Mouse (Mus musculus) forebrain, embryonic 13.5 days (tissue): ENCODE measurements around the gene Cd59b. TPM values are rescaled to one million over a fixed set of nuclear protein-coding genes. Genes with fewer than 3 reads are reported as not detected.

Source experiments
- ATAC-seq: fragments of 200-750 bp; cut with Nextera tagmentation; 2 replicates; pipeline ENCODE4 v1.8.0; 2017
- H3K27ac ChIP-seq: fragments of 300-500 bp; sonication (generic); 2 replicates; pipeline ENCODE4 v1.5.1; 2015; ENCODE audit warnings: inconsistent platforms, mild to moderate bottlenecking, moderate library complexity
- H3K27me3 ChIP-seq: fragments of 300-500 bp; sonication (generic); 2 replicates; pipeline ENCODE4 v1.6.1; 2015; ENCODE audit warnings: mild to moderate bottlenecking, inconsistent platforms
- H3K36me3 ChIP-seq: fragments of 300-500 bp; sonication (generic); 2 replicates; pipeline ENCODE4 v1.6.1; 2015; ENCODE audit warnings: mild to moderate bottlenecking, inconsistent platforms; ENCODE audit not compliant: poor library complexity, severe bottlenecking
- H3K4me1 ChIP-seq: fragments of 300-500 bp; sonication (generic); 2 replicates; pipeline ENCODE4 v1.6.1; 2015; ENCODE audit warnings: inconsistent platforms
- H3K4me2 ChIP-seq: fragments of 300-500 bp; sonication (generic); 2 replicates; pipeline ENCODE4 v1.6.1; 2015; ENCODE audit warnings: inconsistent platforms, mild to moderate bottlenecking, moderate library complexity
- H3K4me3 ChIP-seq: fragments of 300-500 bp; sonication (generic); 2 replicates; pipeline ENCODE4 v1.5.1; 2015; ENCODE audit warnings: mild to moderate bottlenecking, inconsistent platforms
- H3K9ac ChIP-seq: fragments of 300-500 bp; sonication (generic); 2 replicates; pipeline ENCODE4 v1.6.1; 2015; ENCODE audit warnings: mild to moderate bottlenecking, inconsistent platforms
- H3K9me3 ChIP-seq: fragments of 300-500 bp; sonication (generic); replicated peaks from 2 replicates; pipeline ENCODE4 v1.6.1; 2016; ENCODE audit warnings: inconsistent platforms
- WGBS: fragments of 180-500 bp; shearing (Covaris S2); methylation state at CpG from one replicate; pipeline ENCODE4 v1.1.7; 2015; 5-methylcytosine and 5-hydroxymethylcytosine counted together
- polyA plus RNA-seq: library from polyadenylated mRNA; unstranded; fragments of >200 nt; fragmentation: Nextera tagmentation; extraction: Ambion mirVana; gene quantifications from 2 replicates; pipeline ENCODE4 v1.2.1, GENCODE M21; 2015

Gene Cd59b
- polyA plus RNA-seq, 1 experiment from 2014 or later: 2.4 TPM

GRCm38 (mm10) chr2:104122505-104123378 is 53.1 kb downstream of the Cd59b start, which contains the start of gene A930018P22Rik:
Gene A930018P22Rik (plus strand): TSS chr2:104122769.
- H3K27me3 ChIP-seq: peaks cover 22% of the 10 kb centered on the region
- H3K9ac ChIP-seq: peak within 1 kb of the TSS; percentile 77
- ATAC-seq: peak; percentile 97
- H3K4me3 ChIP-seq: peak within 1 kb of the TSS; percentile 74
- no peaks in the 10 kb centered on the region for H3K9me3 ChIP-seq
- H3K27ac ChIP-seq: no peak within 1 kb of the TSS
- H3K4me2 ChIP-seq: peak within 1 kb of the TSS; percentile 91
- H3K36me3 ChIP-seq: no peaks in the 10 kb centered on the region
- under 1% methylated on average over 74 of the region's 74 CpGs for WGBS
- H3K4me1 ChIP-seq: peaks cover 6% of the 10 kb centered on the region; the same call in 1 of the 2 replicates

DNA sequence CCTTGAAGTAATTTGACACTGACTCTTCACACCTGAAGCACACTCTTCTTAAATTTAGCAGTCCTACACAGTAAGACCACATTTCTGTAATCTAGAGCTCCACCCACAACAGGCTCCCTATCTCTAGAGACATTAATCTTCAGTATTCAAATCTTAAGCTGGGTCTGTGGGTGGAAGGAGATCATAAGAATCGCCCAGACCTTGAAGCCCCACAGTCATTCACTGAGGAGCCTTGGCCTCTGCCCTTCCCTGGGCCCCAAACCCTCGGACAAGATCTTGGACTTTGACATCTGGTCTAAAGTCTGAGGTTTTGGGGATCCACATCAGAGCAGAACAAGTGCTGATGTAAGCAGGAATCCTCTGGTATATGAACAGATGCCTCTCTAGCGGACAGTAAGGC is 53.9 kb downstream of the Cd59b start:
- Histone ChIP-seq H3K4me1 (peaks cover 6% of the 10 kb centered on the region; the same call in 1 of the 2 replicates), H3K36me3 (no peaks in the 10 kb centered on the region), H3K9ac (no peak overlapping the region), H3K27me3 (peaks cover 22% of the 10 kb centered on the region), H3K9me3 (no peaks in the 10 kb centered on the region), H3K4me2 (peak overlapping the region; percentile 91), H3K4me3 (peak overlapping the region; percentile 74), H3K27ac (no peak overlapping the region)
- no peak for ATAC-seq
- 54% methylated on average over 3 of the region's 3 CpGs for WGBS

GRCm38 (mm10) chr2:104124071-104124470 is 54.4 kb downstream of the Cd59b start:
- no peaks in the 10 kb centered on the region for H3K36me3 ChIP-seq
- H3K9ac ChIP-seq: no peak overlapping the region
- H3K27me3 ChIP-seq: peaks cover 22% of the 10 kb centered on the region
- H3K9me3 ChIP-seq: no peaks in the 10 kb centered on the region
- no peak overlapping the region for H3K4me3 ChIP-seq
- WGBS: 80% methylated on average over 5 of the region's 5 CpGs
- H3K27ac ChIP-seq: no peak overlapping the region
- no peak for ATAC-seq
- H3K4me1 ChIP-seq: peaks cover 6% of the 10 kb centered on the region; the same call in 1 of the 2 replicates
- no peak overlapping the region for H3K4me2 ChIP-seq

DNA sequence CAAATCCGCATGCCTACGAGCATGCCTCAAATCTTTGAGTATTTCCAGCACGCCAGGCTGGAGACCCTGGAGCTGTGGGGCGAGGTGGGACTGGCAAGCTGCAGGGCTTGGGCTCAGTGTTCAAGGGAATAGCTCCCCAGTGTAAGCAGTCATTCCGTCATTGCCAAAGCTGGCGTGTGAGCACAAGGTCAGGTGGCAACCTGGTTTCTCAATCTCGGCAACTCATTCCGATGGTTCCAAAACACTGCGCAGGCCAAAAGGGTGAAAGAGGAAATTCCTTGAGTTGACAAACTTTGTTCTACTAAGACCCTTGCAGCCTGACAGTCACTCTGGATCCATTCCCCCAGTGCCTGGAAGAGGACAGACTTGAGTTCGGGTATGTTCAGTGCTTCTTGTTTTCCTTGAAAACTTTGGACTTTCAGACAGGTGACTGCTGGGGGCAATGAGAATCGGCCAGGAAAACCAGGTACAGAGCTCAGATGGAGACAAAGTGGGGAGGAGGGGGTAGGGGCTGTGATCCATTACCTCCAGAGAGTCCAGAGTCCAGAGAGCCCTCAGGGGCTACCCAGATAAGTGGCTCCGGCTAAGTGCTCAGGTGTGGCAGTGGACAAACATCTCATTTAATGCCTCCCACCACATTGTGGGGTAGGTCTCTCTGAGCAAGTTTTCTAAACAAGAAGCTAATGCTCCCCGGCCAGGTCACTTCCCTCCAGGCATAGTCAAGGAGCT is 59.3 kb downstream of the Cd59b start:
- H3K27ac ChIP-seq: no peak overlapping the region
- H3K9me3 ChIP-seq: no peaks in the 10 kb centered on the region
- no peak for ATAC-seq
- peaks cover 11% of the 10 kb centered on the region for H3K27me3 ChIP-seq
- H3K9ac ChIP-seq: no peak overlapping the region
- no peaks in the 10 kb centered on the region for H3K36me3 ChIP-seq
- H3K4me1 ChIP-seq: no peaks in the 10 kb centered on the region
- no peak overlapping the region for H3K4me2 ChIP-seq
- WGBS: 90% methylated on average over 13 of the region's 13 CpGs
- H3K4me3 ChIP-seq: no peak overlapping the region

- Histone ChIP-seq H3K4me2 (no peak overlapping the region), H3K36me3 (no peaks in the 10 kb centered on the region), H3K9ac (no peak overlapping the region), H3K27ac (no peak overlapping the region), H3K27me3 (peaks cover 6% of the 10 kb centered on the region), H3K4me1 (no peaks in the 10 kb centered on the region), H3K9me3 (no peaks in the 10 kb centered on the region), H3K4me3 (no peak overlapping the region)
- 81% methylated on average over 6 of the region's 6 CpGs for WGBS
- no peak for ATAC-seq
These were observed 60.5 kb downstream of the Cd59b start for GRCm38 (mm10) chr2:104130165-104130564.

GRCm38 (mm10) chr2:104130969-104131368 is 61.3 kb downstream of the Cd59b start:
- Histone ChIP-seq H3K4me2 (no peak overlapping the region), H3K4me1 (no peaks in the 10 kb centered on the region), H3K9ac (no peak overlapping the region), H3K27ac (no peak overlapping the region), H3K27me3 (peaks cover 6% of the 10 kb centered on the region; the same call in 1 of the 2 replicates), H3K4me3 (no peak overlapping the region), H3K9me3 (no peaks in the 10 kb centered on the region), H3K36me3 (no peaks in the 10 kb centered on the region)
- ATAC-seq: no peak
- 67% methylated on average over 3 of the region's 3 CpGs for WGBS

DNA sequence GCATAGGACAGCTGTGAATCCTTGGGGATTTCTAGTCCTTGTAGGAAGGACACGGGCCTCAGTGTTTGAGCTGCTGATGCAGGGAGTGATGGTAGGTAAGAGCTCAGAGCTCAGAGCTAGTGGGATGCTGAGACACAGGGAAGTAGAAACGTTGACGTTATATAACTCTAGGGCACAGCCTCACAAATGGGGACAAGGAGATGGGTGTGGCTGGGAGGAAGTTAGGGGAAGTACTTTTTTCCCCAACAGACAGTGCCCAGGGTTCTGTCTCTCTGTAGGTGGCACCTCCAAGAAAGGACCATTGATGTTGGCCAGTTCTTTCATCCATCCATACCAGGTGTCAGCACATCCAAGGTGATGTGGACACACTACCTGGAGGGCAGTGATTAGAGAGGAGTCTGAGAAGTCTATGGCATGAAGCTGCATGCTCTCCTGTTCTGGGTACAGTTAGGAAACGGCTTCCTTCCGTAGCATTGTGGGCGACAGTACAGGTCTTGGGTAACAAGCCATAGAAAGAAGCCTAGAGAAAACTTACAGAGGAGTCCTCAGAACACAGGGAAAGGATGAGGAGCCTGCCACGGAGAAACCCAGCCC is 62.7 kb downstream of the Cd59b start:
- no peak for ATAC-seq
- Histone ChIP-seq H3K4me1 (no peaks in the 10 kb centered on the region), H3K36me3 (no peaks in the 10 kb centered on the region), H3K9me3 (no peaks in the 10 kb centered on the region), H3K4me2 (no peak overlapping the region), H3K4me3 (no peak overlapping the region), H3K27me3 (peaks cover under 1% of the 10 kb centered on the region; the same call in 1 of the 2 replicates), H3K27ac (no peak overlapping the region), H3K9ac (no peak overlapping the region)
- WGBS: 81% methylated on average over 7 of the region's 7 CpGs

GRCm38 (mm10) chr2:104133042-104133810 is 63.6 kb downstream of the Cd59b start:
- Histone ChIP-seq H3K27me3 (no peaks in the 10 kb centered on the region), H3K27ac (no peak overlapping the region), H3K4me2 (no peak overlapping the region), H3K36me3 (no peaks in the 10 kb centered on the region), H3K9ac (no peak overlapping the region), H3K4me1 (no peaks in the 10 kb centered on the region), H3K9me3 (no peaks in the 10 kb centered on the region), H3K4me3 (no peak overlapping the region)
- ATAC-seq: no peak
- WGBS: 56% methylated on average over 11 of the region's 12 CpGs

- Histone ChIP-seq H3K36me3 (no peaks in the 10 kb centered on the region), H3K4me3 (no peak overlapping the region), H3K4me2 (no peak overlapping the region), H3K27ac (no peak overlapping the region), H3K27me3 (no peaks in the 10 kb centered on the region), H3K9ac (no peak overlapping the region), H3K9me3 (no peaks in the 10 kb centered on the region), H3K4me1 (no peaks in the 10 kb centered on the region)
- 50% methylated on average over 8 of the region's 8 CpGs for WGBS
- ATAC-seq: peak; percentile 85
These were observed 64.8 kb downstream of the Cd59b start for GRCm38 (mm10) chr2:104134150-104135056.

GRCm38 (mm10) chr2:104135920-104136319 is 66.3 kb downstream of the Cd59b start:
- H3K9me3 ChIP-seq: no peaks in the 10 kb centered on the region
- WGBS: 69% methylated on average over 2 of the region's 2 CpGs
- ATAC-seq: no peak

More at GRCm38 (mm10) chr2:104135920-104136319, 66.3 kb downstream of the Cd59b start:
- H3K27me3 ChIP-seq: no peaks in the 10 kb centered on the region
- no peaks in the 10 kb centered on the region for H3K4me1 ChIP-seq
- H3K36me3 ChIP-seq: no peaks in the 10 kb centered on the region
- no peak overlapping the region for H3K4me2 ChIP-seq
- no peak overlapping the region for H3K4me3 ChIP-seq
- no peak overlapping the region for H3K9ac ChIP-seq
- no peak overlapping the region for H3K27ac ChIP-seq
